Comparison of ENCODE assay signal across 9 mouse cellular contexts in the genomic region with DNA sequence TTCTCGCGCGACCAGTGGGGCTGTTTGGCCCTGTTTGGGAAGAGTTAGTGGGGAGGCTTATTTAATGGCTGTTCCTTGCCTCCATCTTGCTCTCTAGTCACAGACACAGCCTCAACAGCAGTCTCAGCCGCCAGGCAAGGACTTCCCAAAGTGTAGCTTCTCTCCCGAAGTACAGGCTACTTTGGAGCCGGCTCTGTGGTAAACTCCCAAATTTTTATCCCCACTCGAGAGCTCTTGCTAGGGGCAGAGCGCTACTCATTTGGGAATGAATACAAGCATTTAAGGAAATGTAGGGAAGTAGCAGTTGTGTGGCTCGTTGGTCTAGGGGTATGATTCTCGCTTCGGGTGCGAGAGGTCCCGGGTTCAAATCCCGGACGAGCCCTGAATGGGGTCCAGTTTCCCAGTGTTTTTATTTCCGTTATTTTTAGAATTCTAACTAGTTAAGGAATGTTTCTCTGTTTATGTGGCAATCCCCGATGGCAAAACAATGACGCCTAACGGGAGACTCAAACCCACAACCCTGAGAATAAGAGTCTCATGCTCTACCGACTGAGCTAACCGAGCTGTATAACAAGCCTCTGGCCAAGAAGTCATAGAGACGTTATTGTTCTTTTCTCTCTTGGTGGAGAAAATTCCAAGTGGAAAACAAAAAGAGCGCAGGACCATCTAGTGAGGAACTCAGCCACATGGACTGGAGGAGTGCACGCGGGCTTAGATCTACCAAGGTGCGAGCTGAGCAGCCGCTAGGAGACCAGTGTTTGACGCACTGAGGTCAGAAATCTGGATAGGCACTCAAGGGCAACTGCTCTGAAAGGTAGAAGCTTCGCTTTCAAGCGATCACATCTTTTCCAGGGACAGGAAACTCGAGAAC. TPM values are rescaled to one million over a fixed set of nuclear protein-coding genes. Genes with fewer than 3 reads are reported as not detected.
A peak's percentile ranks its signal among the peaks of the same experiment; 100 is the strongest.
DNase-seq lines count a peak whose midpoint lies in the region; ATAC-seq lines count a peak whose summit lies in the region.
"Had no signal": no experiment of that assay in that cellular context is flagged by ENCODE, and none has a peak within 500 bp of the region (broad histone marks: within the 10 kb centered on the region; RNA-seq: fewer than 3 reads in every experiment).

No protein-coding gene starts in this region.

- no peak overlapping the region for H3K27ac ChIP-seq in hindbrain, embryonic 15.5 days (replicated peaks)
- H3K27ac ChIP-seq in midbrain, embryonic 16.5 days (ENCODE audit: low read length), result no peak overlapping the region

- peak overlapping the region; percentile 10; the same call in 1 of the 2 replicates for H3K4me3 ChIP-seq in hindbrain, embryonic 15.5 days
- H3K4me3 ChIP-seq in midbrain, embryonic 16.5 days (ENCODE audit: low read depth, low read length), result 0 out of 2 replicates have a peak overlapping the region, but pooled peaks have one; percentile 2

- no peak for ATAC-seq in CD4-positive, CD25-positive, alpha-beta regulatory T cell, adult 4 months
- ATAC-seq in hindbrain, embryonic 15.5 days (ENCODE audit: low FRiP score, low read depth), result 0 out of 2 replicates have a peak, but pooled peaks have one; percentile 36
- no peak for ATAC-seq in midbrain, embryonic 16.5 days
- ATAC-seq in activated CD4-positive, CD25-positive, alpha-beta regulatory T cell, adult 4 months, result no peak

- intact Hi-C loops in gastrocnemius, postnatal 14 days (cut with DNase I; ENCODE audit: low total_unique reads), result no loop called here

- WGBS in hindbrain, embryonic 15.5 days, result 13% methylated on average over 31 of the region's 31 CpGs
- 11% methylated on average over 31 of the region's 31 CpGs for WGBS in midbrain, embryonic 16.5 days

- H3K4me1 ChIP-seq in hindbrain, embryonic 15.5 days (replicated peaks), result peaks cover 20% of the 10 kb centered on the region
- peaks cover 8% of the 10 kb centered on the region; the same call in 1 of the 2 replicates for H3K4me1 ChIP-seq in midbrain, embryonic 16.5 days (ENCODE audit: control insufficient read depth, insufficient read depth, low read length)

- no peak overlapping the region for H3K9ac ChIP-seq in hindbrain, embryonic 15.5 days
- H3K9ac ChIP-seq in midbrain, embryonic 16.5 days (ENCODE audit: low read depth, low read length), result no peak overlapping the region

- H3K27me3 ChIP-seq in hindbrain, embryonic 15.5 days, result peaks cover 39% of the 10 kb centered on the region
- H3K27me3 ChIP-seq in midbrain, embryonic 16.5 days (ENCODE audit: control insufficient read depth, insufficient read depth, low read depth, low read length), result peaks cover 42% of the 10 kb centered on the region

- no peaks in the 10 kb centered on the region for H3K9me3 ChIP-seq in hindbrain, embryonic 15.5 days
- no peaks in the 10 kb centered on the region for H3K9me3 ChIP-seq in midbrain, embryonic 16.5 days (replicated peaks; ENCODE audit: control insufficient read depth, low read length, poor library complexity, severe bottlenecking)

- DNase-seq in CD4-positive, CD25-positive, alpha-beta regulatory T cell, adult 2 months (ENCODE audit: low read depth, low spot score), result peak; percentile 1
- peak; percentile 42 to 70 for DNase-seq in right cerebral cortex, adult 2 months (ENCODE audit: low spot score in 2 of 2)
- no peak for DNase-seq in right cerebral cortex, postnatal 36 days (ENCODE audit: low spot score in 2 of 2)
- DNase-seq in gastrocnemius, postnatal 14 days, result no peak

- peak overlapping the region; percentile 13 for H3K4me2 ChIP-seq in hindbrain, embryonic 15.5 days
- peak overlapping the region; percentile 5; the same call in 1 of the 2 replicates for H3K4me2 ChIP-seq in midbrain, embryonic 16.5 days (ENCODE audit: low read length)

- H3K36me3 ChIP-seq in hindbrain, embryonic 15.5 days, result no peaks in the 10 kb centered on the region
- no peaks in the 10 kb centered on the region for H3K36me3 ChIP-seq in midbrain, embryonic 16.5 days (ENCODE audit: control insufficient read depth, insufficient read depth, low read length)

RNA-seq across cellular contexts. Expression of a gene that starts 23.2 kb away (rescaled TPM):
- 1 to 10 TPM; 3.4 to 4.3 TPM for polyA plus RNA-seq in CD4-positive, CD25-positive, alpha-beta regulatory T cell, adult 4 months (2017; shearing (Covaris generic))
- 17.3 and 19.8 TPM in 2 replicates for polyA plus RNA-seq in hindbrain, embryonic 15.5 days (2015; fragmentation: Nextera tagmentation; extraction: Ambion mirVana)
- polyA plus RNA-seq in midbrain, embryonic 16.5 days (2015; fragmentation: Nextera tagmentation; extraction: Ambion mirVana), result 16.0 and 17.9 TPM in 2 replicates
- 1 to 10 TPM; 2.2 to 2.6 TPM for total RNA-seq in gastrocnemius, postnatal 14 days (2021)
- 1 to 10 TPM; 4.3 to 4.9 TPM for polyA plus RNA-seq in activated CD4-positive, CD25-positive, alpha-beta regulatory T cell, adult 4 months (2017; shearing (Covaris generic))

RNA-seq across cellular contexts. Expression of a gene that starts 58.4 kb away (rescaled TPM):
- under 1 TPM in 1 of 2 experiments, not detected in 1; 0.38 TPM for polyA plus RNA-seq in CD4-positive, CD25-positive, alpha-beta regulatory T cell, adult 4 months (2017; shearing (Covaris generic))
- polyA plus RNA-seq in hindbrain, embryonic 15.5 days (2015; fragmentation: Nextera tagmentation; extraction: Ambion mirVana), result 24.3 and 29.3 TPM in 2 replicates
- 28.4 and 29.4 TPM in 2 replicates for polyA plus RNA-seq in midbrain, embryonic 16.5 days (2015; fragmentation: Nextera tagmentation; extraction: Ambion mirVana)
- total RNA-seq in gastrocnemius, postnatal 14 days (2021), result 1 to 10 TPM; 4.9 TPM
- not detected for polyA plus RNA-seq in activated CD4-positive, CD25-positive, alpha-beta regulatory T cell, adult 4 months (2017; shearing (Covaris generic))

RNA-seq across cellular contexts. Expression of a gene that starts 59.8 kb away (rescaled TPM):
- polyA plus RNA-seq in CD4-positive, CD25-positive, alpha-beta regulatory T cell, adult 4 months (2017; shearing (Covaris generic)), result 1 to 10 TPM; 2.2 to 2.9 TPM
- 0.05 and 0.25 TPM in 2 replicates for polyA plus RNA-seq in hindbrain, embryonic 15.5 days (2015; fragmentation: Nextera tagmentation; extraction: Ambion mirVana)
- not detected in 2 replicates for polyA plus RNA-seq in midbrain, embryonic 16.5 days (2015; fragmentation: Nextera tagmentation; extraction: Ambion mirVana)
- total RNA-seq in gastrocnemius, postnatal 14 days (2021), result not detected
- polyA plus RNA-seq in activated CD4-positive, CD25-positive, alpha-beta regulatory T cell, adult 4 months (2017; shearing (Covaris generic)), result 1 to 10 TPM; 1.3 to 3.4 TPM
- total RNA-seq: common myeloid progenitor, adult 5-6 weeks had no signal

Comparison
In these comparisons a context has a peak if more than half of its experiments do, and no peak if none do; other contexts are left out.
1. DNase-seq: peak in CD4-positive, CD25-positive, alpha-beta regulatory T cell, adult 2 months (single experiment) and right cerebral cortex, adult 2 months (2 of 2); none in right cerebral cortex, postnatal 36 days (0 of 2) and gastrocnemius, postnatal 14 days (single experiment).
2. RNA of a gene that starts 58.4 kb away (polyA plus RNA-seq): 28.4 to 29.4 TPM in midbrain, embryonic 16.5 days and 24.3 to 29.3 TPM in hindbrain, embryonic 15.5 days; 0.38 TPM in CD4-positive, CD25-positive, alpha-beta regulatory T cell, adult 4 months and not detected in activated CD4-positive, CD25-positive, alpha-beta regulatory T cell, adult 4 months; every median in the first group is over 10 times any median in the second.